Mouse (Mus musculus): ENCODE measurements around the gene Il17rc. TPM values are rescaled to one million over a fixed set of nuclear protein-coding genes. Genes with fewer than 3 reads are reported as not detected.

The Il17rc gene
- total RNA-seq, 1 experiment, result 6.2 TPM

- H3K4me1 ChIP-seq (ENCODE audit: control insufficient read depth in 2 of 2, insufficient read depth in 2 of 2, low read length in 2 of 2, poor library complexity in 1 of 2), result no peaks in the 10 kb centered on the region
- DNase-seq (ENCODE audit: low read depth, low spot score), result no peak
- H3K9me3 ChIP-seq (ENCODE audit: control insufficient read depth, insufficient read depth, low read depth, low read length), result no peaks in the 10 kb centered on the region
- peaks cover 12% of the 10 kb centered on the region for H3K36me3 ChIP-seq (ENCODE audit: control insufficient read depth, insufficient read depth, low read length, poor library complexity, severe bottlenecking)
- H3K9ac ChIP-seq (ENCODE audit: insufficient read depth, low read depth, low read length, poor library complexity, severe bottlenecking), result no peak overlapping the region
- H3K27ac ChIP-seq (ENCODE audit: insufficient read depth, low read depth, low read length, poor library complexity, severe bottlenecking), result no peak overlapping the region
- TF ChIP-seq CHD2 (IDR thresholded peaks at IDR 0.05; ENCODE audit: low read depth, low read length) (no peak), HCFC1 (IDR thresholded peaks at IDR 0.05; ENCODE audit: borderline replicate concordance, insufficient read depth, low read length) (no peak), ZC3H11A (IDR thresholded peaks at IDR 0.05; ENCODE audit: borderline replicate concordance, low read depth, low read length) (no peak)
- in situ Hi-C loops (cut with MboI; ENCODE audit: low sequenced_read_pairs in 2 of 2, unreplicated experiment in 2 of 2), result no loop called here
- H3K4me3 ChIP-seq (ENCODE audit: insufficient read depth in 1 of 2, low read depth in 1 of 2, low read length in 2 of 2, poor library complexity in 1 of 2, severe bottlenecking in 1 of 2), result no peak overlapping the region
Measured at GRCm38 (mm10) chr6:113451839-113452238, 19.4 kb upstream of the Il17rc start.

- no peak for TF ChIP-seq MAFK (IDR thresholded peaks at IDR 0.05; ENCODE audit: insufficient read depth, low read depth, low read length)
- no peak for TF ChIP-seq ZC3H11A (IDR thresholded peaks at IDR 0.05; ENCODE audit: borderline replicate concordance, low read depth, low read length)
- TF ChIP-seq ZNF384 (IDR thresholded peaks at IDR 0.05; ENCODE audit: low read depth, low read length), result no peak
- TF ChIP-seq HCFC1 (IDR thresholded peaks at IDR 0.05; ENCODE audit: borderline replicate concordance, insufficient read depth, low read length), result no peak
- TF ChIP-seq CHD2 (IDR thresholded peaks at IDR 0.05; ENCODE audit: low read depth, low read length), result no peak
- no peak for DNase-seq (ENCODE audit: low read depth, low spot score)
- Histone ChIP-seq H3K9ac (ENCODE audit: insufficient read depth, low read depth, low read length, poor library complexity, severe bottlenecking) (no peak overlapping the region), H3K27ac (ENCODE audit: insufficient read depth, low read depth, low read length, poor library complexity, severe bottlenecking) (no peak overlapping the region), H3K36me3 (ENCODE audit: control insufficient read depth, insufficient read depth, low read length, poor library complexity, severe bottlenecking) (no peaks in the 10 kb centered on the region), H3K9me3 (ENCODE audit: control insufficient read depth, insufficient read depth, low read depth, low read length) (no peaks in the 10 kb centered on the region), H3K4me3 (ENCODE audit: insufficient read depth in 1 of 2, low read depth in 1 of 2, low read length in 2 of 2, poor library complexity in 1 of 2, severe bottlenecking in 1 of 2) (no peak overlapping the region), H3K4me1 (ENCODE audit: control insufficient read depth in 2 of 2, insufficient read depth in 2 of 2, low read length in 2 of 2, poor library complexity in 1 of 2) (peaks cover 4% of the 10 kb centered on the region in 2 experiments; a peak in 1 of 4 replicates)
- in situ Hi-C loops (cut with MboI; ENCODE audit: low sequenced_read_pairs in 2 of 2, unreplicated experiment in 2 of 2), result no loop called here
Measured at GRCm38 (mm10) chr6:113455007-113455406, 16.2 kb upstream of the Il17rc start.

GRCm38 (mm10) chr6:113457952-113458534 is 13.2 kb upstream of the Il17rc start, which contains the start of gene Il17re:
TSS of gene Il17re (plus strand) at chr6:113458484.
- no peak for DNase-seq (ENCODE audit: low read depth, low spot score)
- TF ChIP-seq MAFK (IDR thresholded peaks at IDR 0.05; ENCODE audit: insufficient read depth, low read depth, low read length) (no peak), ZC3H11A (IDR thresholded peaks at IDR 0.05; ENCODE audit: borderline replicate concordance, low read depth, low read length) (no peak), ZNF384 (IDR thresholded peaks at IDR 0.05; ENCODE audit: low read depth, low read length) (no peak), CHD2 (IDR thresholded peaks at IDR 0.05; ENCODE audit: low read depth, low read length) (no peak), HCFC1 (IDR thresholded peaks at IDR 0.05; ENCODE audit: borderline replicate concordance, insufficient read depth, low read length) (no peak)
- in situ Hi-C loops (cut with MboI; ENCODE audit: low sequenced_read_pairs in 2 of 2, unreplicated experiment in 2 of 2), result no loop called here
- H3K27ac ChIP-seq (ENCODE audit: insufficient read depth, low read depth, low read length, poor library complexity, severe bottlenecking), result no peak within 1 kb of the TSS
- H3K4me3 ChIP-seq (ENCODE audit: insufficient read depth in 1 of 2, low read depth in 1 of 2, low read length in 2 of 2, poor library complexity in 1 of 2, severe bottlenecking in 1 of 2), result peak within 1 kb of the TSS in 1 of 2 experiments; percentile 30; a peak in 1 of 4 replicates
- H3K9ac ChIP-seq (ENCODE audit: insufficient read depth, low read depth, low read length, poor library complexity, severe bottlenecking), result peak within 1 kb of the TSS; percentile 17; the same call in 1 of the 2 replicates
- no peaks in the 10 kb centered on the region for H3K36me3 ChIP-seq (ENCODE audit: control insufficient read depth, insufficient read depth, low read length, poor library complexity, severe bottlenecking)
- peaks cover 4% of the 10 kb centered on the region in 2 experiments; a peak in 1 of 4 replicates for H3K4me1 ChIP-seq (ENCODE audit: control insufficient read depth in 2 of 2, insufficient read depth in 2 of 2, low read length in 2 of 2, poor library complexity in 1 of 2)
- H3K9me3 ChIP-seq (ENCODE audit: control insufficient read depth, insufficient read depth, low read depth, low read length), result no peaks in the 10 kb centered on the region

GRCm38 (mm10) chr6:113458635-113459034 is 12.6 kb upstream of the Il17rc start:
- Histone ChIP-seq H3K9me3 (ENCODE audit: control insufficient read depth, insufficient read depth, low read depth, low read length) (no peaks in the 10 kb centered on the region), H3K4me1 (ENCODE audit: control insufficient read depth in 2 of 2, insufficient read depth in 2 of 2, low read length in 2 of 2, poor library complexity in 1 of 2) (peaks cover 4% of the 10 kb centered on the region in 2 experiments; a peak in 1 of 4 replicates), H3K4me3 (ENCODE audit: insufficient read depth in 1 of 2, low read depth in 1 of 2, low read length in 2 of 2, poor library complexity in 1 of 2, severe bottlenecking in 1 of 2) (peak overlapping the region in 1 of 2 experiments; percentile 30; a peak in 1 of 4 replicates), H3K9ac (ENCODE audit: insufficient read depth, low read depth, low read length, poor library complexity, severe bottlenecking) (peak overlapping the region; percentile 17; the same call in 1 of the 2 replicates), H3K27ac (ENCODE audit: insufficient read depth, low read depth, low read length, poor library complexity, severe bottlenecking) (no peak overlapping the region), H3K36me3 (ENCODE audit: control insufficient read depth, insufficient read depth, low read length, poor library complexity, severe bottlenecking) (no peaks in the 10 kb centered on the region)
- no peak for DNase-seq (ENCODE audit: low read depth, low spot score)
- in situ Hi-C loops (cut with MboI; ENCODE audit: low sequenced_read_pairs in 2 of 2, unreplicated experiment in 2 of 2), result no loop called here
- TF ChIP-seq CHD2 (IDR thresholded peaks at IDR 0.05; ENCODE audit: low read depth, low read length) (no peak), HCFC1 (IDR thresholded peaks at IDR 0.05; ENCODE audit: borderline replicate concordance, insufficient read depth, low read length) (no peak), ZC3H11A (IDR thresholded peaks at IDR 0.05; ENCODE audit: borderline replicate concordance, low read depth, low read length) (no peak), MAFK (IDR thresholded peaks at IDR 0.05; ENCODE audit: insufficient read depth, low read depth, low read length) (no peak), ZNF384 (IDR thresholded peaks at IDR 0.05; ENCODE audit: low read depth, low read length) (no peak)

Measured in ES-E14 (cell line).